In the genomic region with DNA sequence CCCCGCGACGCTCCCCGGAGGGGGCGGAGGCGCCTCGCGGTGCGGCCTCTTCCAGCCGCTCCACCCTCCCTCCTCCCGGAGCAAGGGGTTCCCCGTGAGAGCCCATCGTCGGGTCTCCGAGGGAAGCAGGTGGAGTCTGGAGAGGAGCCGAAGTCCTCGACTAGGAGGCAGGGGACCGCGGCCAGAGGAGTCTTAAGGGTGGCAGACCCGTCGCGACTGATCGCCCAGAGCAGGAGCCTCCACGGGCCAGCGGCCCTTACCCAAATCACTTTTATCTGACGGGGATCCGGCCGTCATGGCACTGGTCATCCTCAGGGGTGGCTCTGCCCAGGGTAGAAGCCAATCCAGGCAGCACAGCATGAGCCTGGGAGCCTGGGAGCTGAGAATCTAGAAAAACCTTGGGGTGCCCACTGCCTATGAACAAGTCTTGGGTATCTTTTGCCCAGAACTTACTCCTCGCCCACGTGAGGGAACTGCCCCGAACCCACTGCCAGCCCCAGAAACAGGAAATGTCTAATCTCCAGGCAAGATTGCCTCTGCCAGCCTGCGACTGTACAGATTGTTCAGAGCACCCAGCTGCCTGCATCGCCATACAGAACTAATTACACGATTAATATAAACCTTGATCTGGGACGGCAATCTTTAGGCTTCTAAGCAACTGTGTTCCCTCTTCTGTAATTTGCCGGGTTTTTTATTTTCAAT, we compare ENCODE assay signal across 9 mouse cellular contexts. TPM values are rescaled to one million over a fixed set of nuclear protein-coding genes. Genes with fewer than 3 reads are reported as not detected.
DNase-seq lines count a peak whose midpoint lies in the region; ATAC-seq lines count a peak whose summit lies in the region.
"Had no signal": no experiment of that assay in that cellular context is flagged by ENCODE, and none has a peak within 500 bp of the region (broad histone marks: within the 10 kb centered on the region; RNA-seq: fewer than 3 reads in every experiment).

No protein-coding gene starts in this region.

- H3K4me1 ChIP-seq in lung, embryonic 16.5 days (replicated peaks; ENCODE audit: control insufficient read depth, insufficient read depth, low read length), result 0 out of 2 replicates have a peak, but pooled peaks cover 2% of the 10 kb centered on the region
- H3K4me1 ChIP-seq in forebrain, embryonic 12.5 days, result peaks cover 8% of the 10 kb centered on the region
- peaks cover 2% of the 10 kb centered on the region; the same call in 1 of the 2 replicates for H3K4me1 ChIP-seq in midbrain, embryonic 12.5 days

- DNase-seq in lung, adult 18-20 months, result no peak
- peak; percentile 32 for DNase-seq in induced T-regulatory cell, adult 2 months (ENCODE audit: low read depth)
- no peak for DNase-seq in right cerebral cortex, postnatal 10 days (ENCODE audit: low spot score in 2 of 2)
- no peak for DNase-seq in cerebellum, adult 11 months
- no peak for DNase-seq in cerebellum, postnatal 4 days (ENCODE audit: low spot score in 2 of 2)

- H3K4me2 ChIP-seq in lung, embryonic 16.5 days (ENCODE audit: low read depth, low read length), result peak overlapping the region; percentile 65
- peak overlapping the region; percentile 64 for H3K4me2 ChIP-seq in forebrain, embryonic 12.5 days
- H3K4me2 ChIP-seq in midbrain, embryonic 12.5 days (replicated peaks), result peak overlapping the region; percentile 60

- H3K27me3 ChIP-seq in lung, embryonic 16.5 days (ENCODE audit: control insufficient read depth, insufficient read depth, low read depth, low read length), result peaks cover 37% of the 10 kb centered on the region
- H3K27me3 ChIP-seq in forebrain, embryonic 12.5 days, result peaks cover 65% of the 10 kb centered on the region
- H3K27me3 ChIP-seq in midbrain, embryonic 12.5 days, result peaks cover 61% of the 10 kb centered on the region

- H3K4me3 ChIP-seq in lung, embryonic 16.5 days (ENCODE audit: low read length), result peak overlapping the region; percentile 49
- peak overlapping the region; percentile 41 for H3K4me3 ChIP-seq in forebrain, embryonic 12.5 days (replicated peaks)
- peak overlapping the region; percentile 42 for H3K4me3 ChIP-seq in midbrain, embryonic 12.5 days

- 12% methylated on average over 32 of the region's 36 CpGs for WGBS in lung, embryonic 16.5 days
- WGBS in forebrain, embryonic 12.5 days, result 24% methylated on average over 19 of the region's 36 CpGs
- 34% methylated on average over 31 of the region's 36 CpGs for WGBS in midbrain, embryonic 12.5 days

- no peak for ATAC-seq in lung, embryonic 16.5 days (ENCODE audit: low read depth)
- ATAC-seq in forebrain, embryonic 12.5 days (ENCODE audit: low FRiP score), result 0 out of 2 replicates have a peak, but pooled peaks have one; percentile 15
- peak; percentile 23; the same call in 1 of the 2 replicates for ATAC-seq in midbrain, embryonic 12.5 days (ENCODE audit: low FRiP score, low read depth)

- no peak overlapping the region for H3K9ac ChIP-seq in lung, embryonic 16.5 days (ENCODE audit: low read length)
- H3K9ac ChIP-seq in forebrain, embryonic 12.5 days, result no peak overlapping the region
- H3K9ac ChIP-seq in midbrain, embryonic 12.5 days (replicated peaks), result no peak overlapping the region

- H3K36me3 ChIP-seq in lung, embryonic 16.5 days (ENCODE audit: control insufficient read depth, insufficient read depth, low read length), result no peaks in the 10 kb centered on the region
- no peaks in the 10 kb centered on the region for H3K36me3 ChIP-seq in forebrain, embryonic 12.5 days (replicated peaks)
- H3K36me3 ChIP-seq in midbrain, embryonic 12.5 days, result no peaks in the 10 kb centered on the region

- H3K27ac ChIP-seq in lung, embryonic 16.5 days (ENCODE audit: low read length), result no peak overlapping the region
- no peak overlapping the region for H3K27ac ChIP-seq in forebrain, embryonic 12.5 days
- H3K27ac ChIP-seq in midbrain, embryonic 12.5 days (replicated peaks), result no peak overlapping the region
- H3K27ac ChIP-seq: left cerebral cortex, adult 2 months had no signal

- H3K9me3 ChIP-seq in lung, embryonic 16.5 days (ENCODE audit: control insufficient read depth, low read length), result no peaks in the 10 kb centered on the region
- H3K9me3 ChIP-seq in forebrain, embryonic 12.5 days, result no peaks in the 10 kb centered on the region
- H3K9me3 ChIP-seq in midbrain, embryonic 12.5 days, result no peaks in the 10 kb centered on the region

RNA-seq across cellular contexts. Expression of gene Fgf16, which starts 1.1 kb away (rescaled TPM):
- not detected in 2 replicates for polyA plus RNA-seq in lung, embryonic 16.5 days (2015; fragmentation: Nextera tagmentation; extraction: Ambion mirVana)
- polyA plus RNA-seq in forebrain, embryonic 12.5 days (2016; fragmentation: Nextera tagmentation; extraction: Ambion mirVana), result 0.12 TPM in 1 of 2 replicates, not detected in the other
- not detected in 2 replicates for polyA plus RNA-seq in midbrain, embryonic 12.5 days (2016; fragmentation: Nextera tagmentation; extraction: Ambion mirVana)
